Mouse (Mus musculus) granulocyte monocyte progenitor cell, adult 5-6 weeks (primary cell): Measurements from ENCODE around the gene Xrra1. TPM values are rescaled to one million over a fixed set of nuclear protein-coding genes. Genes with fewer than 3 reads are reported as not detected.

ENCODE experiments used
- ATAC-seq: replicated peaks from 2 replicates; pipeline ENCODE4 v1.8.0; 2016; ENCODE audit warnings: mild to moderate bottlenecking, moderate TSS enrichment, inconsistent platforms; ENCODE audit not compliant: poor library complexity, severe bottlenecking
- total RNA-seq, 2 experiments: library from RNA; stranded (forward) in 1 of 2; stranded (reverse) in 1 of 2; fragments of 200-712, 200-1000 nt in 1 of 2; fragments of >200 nt in 1 of 2; fragmentation: Nextera tagmentation in 1 of 2; gene quantifications; 2 replicates each; pipeline ENCODE4 v1.2.3; 2014 to 2017

Gene Xrra1
- total RNA-seq, 2 experiments from 2014 or later, result 1.3 TPM; not detected in 1

GRCm38 (mm10) chr7:99891471-99891870 lies 32.6 kb downstream of the Xrra1 start:
- ATAC-seq, result no peak

- no peak for ATAC-seq
Measured at GRCm38 (mm10) chr7:99892351-99892750, 33.4 kb downstream of the Xrra1 start.

GRCm38 (mm10) chr7:99893967-99894366 lies 35.1 kb downstream of the Xrra1 start:
- no peak for ATAC-seq

- ATAC-seq, result no peak
Measured at GRCm38 (mm10) chr7:99894478-99894877, 35.6 kb downstream of the Xrra1 start.

GRCm38 (mm10) chr7:99896905-99897304 lies 38.0 kb downstream of the Xrra1 start:
- no peak for ATAC-seq

- ATAC-seq, result no peak
Measured at GRCm38 (mm10) chr7:99902208-99902607, 43.3 kb downstream of the Xrra1 start.

- ATAC-seq, result no peak
Measured at GRCm38 (mm10) chr7:99902918-99903665, 44.2 kb downstream of the Xrra1 start.

GRCm38 (mm10) chr7:99904421-99905005 lies 45.6 kb downstream of the Xrra1 start:
- no peak for ATAC-seq

GRCm38 (mm10) chr7:99906346-99906745 lies 47.4 kb downstream of the Xrra1 start:
- no peak for ATAC-seq

GRCm38 (mm10) chr7:99907463-99907862 lies 48.5 kb downstream of the Xrra1 start:
- no peak for ATAC-seq

- ATAC-seq, result no peak
Measured at GRCm38 (mm10) chr7:99911038-99911437, 52.1 kb downstream of the Xrra1 start.

GRCm38 (mm10) chr7:99914316-99914715 lies 55.4 kb downstream of the Xrra1 start:
- no peak for ATAC-seq

GRCm38 (mm10) chr7:99915511-99915910 lies 56.6 kb downstream of the Xrra1 start:
- ATAC-seq, result no peak

- peak; percentile 59 for ATAC-seq
Measured at GRCm38 (mm10) chr7:99916741-99917319, 57.9 kb downstream of the Xrra1 start.

- ATAC-seq, result peak; percentile 40
Measured at GRCm38 (mm10) chr7:99917320-99917844, 58.5 kb downstream of the Xrra1 start.

GRCm38 (mm10) chr7:99919164-99919563 lies 60.2 kb downstream of the Xrra1 start:
- no peak for ATAC-seq

GRCm38 (mm10) chr7:99919971-99920370 lies 61.1 kb downstream of the Xrra1 start:
- ATAC-seq, result no peak

- no peak for ATAC-seq
Measured at GRCm38 (mm10) chr7:99920416-99920815, 61.5 kb downstream of the Xrra1 start.

GRCm38 (mm10) chr7:99926916-99927714 lies 68.2 kb downstream of the Xrra1 start:
- no peak for ATAC-seq

GRCm38 (mm10) chr7:99935758-99936157 lies 76.8 kb downstream of the Xrra1 start:
- ATAC-seq, result no peak

GRCm38 (mm10) chr7:99940669-99941068 lies 81.8 kb downstream of the Xrra1 start:
- no peak for ATAC-seq
